Mouse (Mus musculus) layer of hippocampus, postnatal 10 days (tissue): ENCODE measurements around the gene Sprr2k. TPM values are rescaled to one million over a fixed set of nuclear protein-coding genes. Genes with fewer than 3 reads are reported as not detected.
"Not testable (repeated sequence)": the region's sequence is repeated elsewhere in the genome, so short reads cannot be mapped to it uniquely, and the experiment has no call there.

Experiments
- DNase-seq, 2 experiments: peaks; one replicate each; pipeline ENCODE4 v3.0.0; 2021; ENCODE audit warnings: low spot score in 2 of 2
- long read RNA-seq: library from polyadenylated mRNA; stranded (forward); transcript quantifications from one replicate; pipeline ENCODE4 v2.0.0, GENCODE M21; 2023
- total RNA-seq, 2 experiments: library from RNA; stranded (reverse); gene quantifications; 2 replicates each; pipeline ENCODE4 v1.2.3; 2021

The Sprr2k gene
- not detected for total RNA-seq
- long read RNA-seq, result 0 reads

- DNase-seq, result no peak
Observed at GRCm38 (mm10) chr3:92432282-92432681, at the start of gene Sprr2k. Gene Sprr2k (plus strand): TSS chr3:92432582.

GRCm38 (mm10) chr3:92385385-92385784 lies 47.0 kb upstream of the Sprr2k start, which contains the start of gene Sprr2h:
Gene Sprr2h (plus strand): TSS chr3:92385685.
- no peak for DNase-seq

GRCm38 (mm10) chr3:92394301-92394700 lies 38.1 kb upstream of the Sprr2k start:
- DNase-seq, result no peak

- no peak for DNase-seq
Observed at GRCm38 (mm10) chr3:92407691-92408090, 24.7 kb upstream of the Sprr2k start, which contains the start of gene Sprr2i. Gene Sprr2i (plus strand): TSS chr3:92407991.

GRCm38 (mm10) chr3:92417782-92418181 lies 14.6 kb upstream of the Sprr2k start, which contains the start of gene Sprr2j-ps:
Gene Sprr2j-ps (plus strand): TSS chr3:92418082.
- no peak for DNase-seq

GRCm38 (mm10) chr3:92429323-92429722 lies 3.1 kb upstream of the Sprr2k start, which contains the start of gene Gm9774:
Gene Gm9774 (minus strand): TSS chr3:92429423.
- no peak for DNase-seq

GRCm38 (mm10) chr3:92438689-92439088 lies 6.3 kb downstream of the Sprr2k start, which contains the start of gene Sprr1b:
Gene Sprr1b (minus strand): TSS chr3:92438789.
- no peak for DNase-seq

GRCm38 (mm10) chr3:92440177-92440576 lies 7.8 kb downstream of the Sprr2k start:
- DNase-seq, result no peak

- no peak for DNase-seq
Observed at GRCm38 (mm10) chr3:92455151-92455550, 22.8 kb downstream of the Sprr2k start.

- DNase-seq, result no peak
Observed at GRCm38 (mm10) chr3:92458620-92459019, 26.2 kb downstream of the Sprr2k start, which contains the start of gene Sprr3. Gene Sprr3 (minus strand): TSS chr3:92458720.

- no peak for DNase-seq
Observed at GRCm38 (mm10) chr3:92466576-92466975, 34.2 kb downstream of the Sprr2k start.

- no peak for DNase-seq
Observed at GRCm38 (mm10) chr3:92467424-92467823, 35.0 kb downstream of the Sprr2k start.

GRCm38 (mm10) chr3:92470111-92470510 lies 37.7 kb downstream of the Sprr2k start:
- no peak for DNase-seq

- not testable (repeated sequence) for DNase-seq
Observed at GRCm38 (mm10) chr3:92481249-92481648, 48.9 kb downstream of the Sprr2k start.

Other genes starting within 250 kb of the Sprr2k start
- gene Sprr2a1, start 216.8 kb upstream of the Sprr2k start, total RNA-seq, result not detected
- gene Sprr2a2, start 216.7 kb upstream of the Sprr2k start, total RNA-seq, result not detected
- not detected for gene Sprr2a3, start 147.2 kb upstream of the Sprr2k start, total RNA-seq
- not detected for gene Sprr2b, start 116.0 kb upstream of the Sprr2k start, total RNA-seq
- not detected for gene Sprr2d, start 93.4 kb upstream of the Sprr2k start, total RNA-seq
- gene Sprr2e, start 80.4 kb upstream of the Sprr2k start, total RNA-seq, result not detected
- not detected for gene Sprr2f, start 67.4 kb upstream of the Sprr2k start, total RNA-seq
- not detected for gene Sprr2h, start 46.9 kb upstream of the Sprr2k start, total RNA-seq
- not detected for gene Sprr2i, start 24.6 kb upstream of the Sprr2k start, total RNA-seq
- not detected for gene Sprr2j-ps, start 14.5 kb upstream of the Sprr2k start, total RNA-seq
- under 1 TPM; 0.57 to 0.96 TPM for gene Gm9774, start 3.2 kb upstream of the Sprr2k start, total RNA-seq
- not detected for gene Sprr1b, start 6.2 kb downstream of the Sprr2k start, total RNA-seq
- not detected for gene Sprr3, start 26.1 kb downstream of the Sprr2k start, total RNA-seq
- not detected for gene Sprr1a, start 53.3 kb downstream of the Sprr2k start, total RNA-seq
- gene Sprr4, start 67.9 kb downstream of the Sprr2k start, total RNA-seq, result not detected
- not detected for gene 2310046K23Rik, start 101.9 kb downstream of the Sprr2k start, total RNA-seq
- gene Ivl, start 141.2 kb downstream of the Sprr2k start, total RNA-seq, result not detected
- gene Smcp, start 156.4 kb downstream of the Sprr2k start, total RNA-seq, result not detected
- gene 2210017I01Rik, start 174.9 kb downstream of the Sprr2k start, total RNA-seq, result not detected
- not detected for gene Lce6a, start 189.1 kb downstream of the Sprr2k start, total RNA-seq
- gene Lce1a1, start 215.7 kb downstream of the Sprr2k start, total RNA-seq, result not detected
- not detected for gene Lce1b, start 224.3 kb downstream of the Sprr2k start, total RNA-seq
- gene Lce1a2, start 237.7 kb downstream of the Sprr2k start, total RNA-seq, result not detected
- not detected for gene Lce1c, start 246.7 kb downstream of the Sprr2k start, total RNA-seq